Mouse (Mus musculus): Measurements from ENCODE around the gene 2610044O15Rik8. TPM values are rescaled to one million over a fixed set of nuclear protein-coding genes. Genes with fewer than 3 reads are reported as not detected.
A peak's percentile ranks its signal among the peaks of the same experiment; 100 is the strongest.
"Not testable (repeated sequence)": the region's sequence is repeated elsewhere in the genome, so short reads cannot be mapped to it uniquely, and the experiment has no call there.

2610044O15Rik8 gene
- polyA plus RNA-seq (2015; fragmentation: Nextera tagmentation; extraction: Ambion mirVana): 15.4 and 15.9 TPM in 2 replicates

GRCm38 (mm10) chr8:129234027-129234733 lies at the start of gene 2610044O15Rik8:
Gene 2610044O15Rik8, minus strand, starts transcription at chr8:129234406.
- no peak for TF ChIP-seq CTCF (IDR thresholded peaks at IDR 0.05; ENCODE audit: low read depth)
- TF ChIP-seq EP300 (optimal IDR thresholded peaks at IDR 0.05): no peak
- H3K27ac ChIP-seq (replicated peaks): peak within 1 kb of the TSS; percentile 93
- ATAC-seq (ENCODE audit: low FRiP score, low TSS enrichment) (peak; percentile 99), DNase-seq (ENCODE audit: low spot score) (peak; percentile 86)
- H3K4me3 ChIP-seq (ENCODE audit: low read depth, low read length): peak within 1 kb of the TSS; percentile 52
- WGBS: 1% methylated on average over 18 of the region's 18 CpGs
- no peaks in the 10 kb centered on the region for H3K27me3 ChIP-seq (ENCODE audit: control insufficient read depth, insufficient read depth, low read length)
- H3K36me3 ChIP-seq (ENCODE audit: control insufficient read depth, insufficient read depth, low read length): no peaks in the 10 kb centered on the region
- H3K9ac ChIP-seq (ENCODE audit: low read length): peak within 1 kb of the TSS; percentile 68
- H3K4me1 ChIP-seq (replicated peaks; ENCODE audit: control insufficient read depth, insufficient read depth): no peaks in the 10 kb centered on the region
- peak within 1 kb of the TSS; percentile 59 for H3K4me2 ChIP-seq (replicated peaks; ENCODE audit: low read depth)
- H3K9me3 ChIP-seq (ENCODE audit: control insufficient read depth, low read length): no peaks in the 10 kb centered on the region

- DNase-seq (ENCODE audit: low spot score): no peak
These were observed 31.7 kb upstream of the 2610044O15Rik8 start for GRCm38 (mm10) chr8:129265918-129266317.

GRCm38 (mm10) chr8:129264296-129264695 lies 30.1 kb upstream of the 2610044O15Rik8 start:
- no peak for TF ChIP-seq CTCF (IDR thresholded peaks at IDR 0.05; ENCODE audit: low read depth)
- TF ChIP-seq EP300 (optimal IDR thresholded peaks at IDR 0.05): no peak
- WGBS: 80% methylated on average over 2 of the region's 2 CpGs
- Histone ChIP-seq H3K9me3 (ENCODE audit: control insufficient read depth, low read length) (0 out of 2 replicates have a peak, but pooled peaks cover 2% of the 10 kb centered on the region), H3K4me3 (ENCODE audit: low read depth, low read length) (no peak overlapping the region), H3K27ac (replicated peaks) (no peak overlapping the region), H3K4me2 (replicated peaks; ENCODE audit: low read depth) (no peak overlapping the region), H3K36me3 (ENCODE audit: control insufficient read depth, insufficient read depth, low read length) (no peaks in the 10 kb centered on the region), H3K9ac (ENCODE audit: low read length) (no peak overlapping the region), H3K4me1 (replicated peaks; ENCODE audit: control insufficient read depth, insufficient read depth) (no peaks in the 10 kb centered on the region), H3K27me3 (ENCODE audit: control insufficient read depth, insufficient read depth, low read length) (no peaks in the 10 kb centered on the region)
- no peak for DNase-seq (ENCODE audit: low spot score)
- ATAC-seq (ENCODE audit: low FRiP score, low TSS enrichment): no peak

More at GRCm38 (mm10) chr8:129265918-129266317, 31.7 kb upstream of the 2610044O15Rik8 start:
- Histone ChIP-seq H3K27me3 (ENCODE audit: control insufficient read depth, insufficient read depth, low read length) (no peaks in the 10 kb centered on the region), H3K9ac (ENCODE audit: low read length) (no peak overlapping the region), H3K9me3 (ENCODE audit: control insufficient read depth, low read length) (0 out of 2 replicates have a peak, but pooled peaks cover 2% of the 10 kb centered on the region), H3K4me1 (replicated peaks; ENCODE audit: control insufficient read depth, insufficient read depth) (no peaks in the 10 kb centered on the region), H3K27ac (replicated peaks) (no peak overlapping the region), H3K4me3 (ENCODE audit: low read depth, low read length) (no peak overlapping the region), H3K36me3 (ENCODE audit: control insufficient read depth, insufficient read depth, low read length) (no peaks in the 10 kb centered on the region), H3K4me2 (replicated peaks; ENCODE audit: low read depth) (no peak overlapping the region)
- 71% methylated on average over 1 of the region's 1 CpGs for WGBS
- TF ChIP-seq CTCF (IDR thresholded peaks at IDR 0.05; ENCODE audit: low read depth) (no peak), EP300 (optimal IDR thresholded peaks at IDR 0.05) (no peak)
- no peak for ATAC-seq (ENCODE audit: low FRiP score, low TSS enrichment)

- not testable (repeated sequence) for H3K27me3 ChIP-seq (ENCODE audit: control insufficient read depth, insufficient read depth, low read length); H3K27ac ChIP-seq (replicated peaks); H3K9me3 ChIP-seq (ENCODE audit: control insufficient read depth, low read length); H3K36me3 ChIP-seq (ENCODE audit: control insufficient read depth, insufficient read depth, low read length); H3K4me1 ChIP-seq (replicated peaks; ENCODE audit: control insufficient read depth, insufficient read depth)
- Histone ChIP-seq H3K4me2 (replicated peaks; ENCODE audit: low read depth) (peak overlapping the region; percentile 58), H3K9ac (ENCODE audit: low read length) (peak overlapping the region; percentile 48; the same call in 1 of the 2 replicates), H3K4me3 (ENCODE audit: low read depth, low read length) (peak overlapping the region; percentile 53)
- peak; percentile 98 for ATAC-seq (ENCODE audit: low FRiP score, low TSS enrichment)
- DNase-seq (ENCODE audit: low spot score): peak; percentile 69
- 1% methylated on average over 23 of the region's 24 CpGs for WGBS
These were observed 29.2 kb upstream of the 2610044O15Rik8 start for GRCm38 (mm10) chr8:129263211-129263927.

- ATAC-seq (ENCODE audit: low FRiP score, low TSS enrichment) (no peak), DNase-seq (ENCODE audit: low spot score) (no peak)
- Histone ChIP-seq H3K4me2 (replicated peaks; ENCODE audit: low read depth) (peak overlapping the region; percentile 59), H3K27ac (replicated peaks) (peak overlapping the region; percentile 93), H3K27me3 (ENCODE audit: control insufficient read depth, insufficient read depth, low read length) (no peaks in the 10 kb centered on the region), H3K36me3 (ENCODE audit: control insufficient read depth, insufficient read depth, low read length) (no peaks in the 10 kb centered on the region), H3K4me3 (ENCODE audit: low read depth, low read length) (peak overlapping the region; percentile 52), H3K4me1 (replicated peaks; ENCODE audit: control insufficient read depth, insufficient read depth) (no peaks in the 10 kb centered on the region), H3K9me3 (ENCODE audit: control insufficient read depth, low read length) (no peaks in the 10 kb centered on the region), H3K9ac (ENCODE audit: low read length) (peak overlapping the region; percentile 68)
- no peak for TF ChIP-seq CTCF (IDR thresholded peaks at IDR 0.05; ENCODE audit: low read depth)
- WGBS: 1% methylated on average over 9 of the region's 9 CpGs
These were observed 561 bp downstream of the 2610044O15Rik8 start for GRCm38 (mm10) chr8:129233664-129234026.

Other genes with a start within 250 kb of the 2610044O15Rik8 start
- gene Ccdc7a, start 168.9 kb downstream of the 2610044O15Rik8 start, polyA plus RNA-seq (2015; fragmentation: Nextera tagmentation; extraction: Ambion mirVana): not detected in 2 replicates
- gene Ccdc7b, start 167.3 kb downstream of the 2610044O15Rik8 start, polyA plus RNA-seq (2015; fragmentation: Nextera tagmentation; extraction: Ambion mirVana): not detected in 2 replicates
- not detected in 2 replicates for gene Gm10999, start 102.7 kb downstream of the 2610044O15Rik8 start, polyA plus RNA-seq (2015; fragmentation: Nextera tagmentation; extraction: Ambion mirVana)